Mouse (Mus musculus) splenic B cell, adult 2 months (primary cell): ENCODE data around the gene Faf2.
A peak's percentile ranks its signal among the peaks of the same experiment; 100 is the strongest.
"Not testable (repeated sequence)": the region's sequence is repeated elsewhere in the genome, so short reads cannot be mapped to it uniquely, and the experiment has no call there.

Experiments used
- DNase-seq: peaks from one replicate; pipeline ENCODE4 v3.0.0-alpha.2; 2011; ENCODE audit warnings: low read depth, low spot score
- H3K27me3 ChIP-seq: 2 replicates; pipeline ENCODE4 v1.6.1; 2012; ENCODE audit warnings: mild to moderate bottlenecking, low read length, moderate library complexity, mixed read lengths; ENCODE audit not compliant: control insufficient read depth, poor library complexity, insufficient read depth, severe bottlenecking
- H3K36me3 ChIP-seq: 2 replicates; pipeline ENCODE4 v1.6.1; 2012; ENCODE audit warnings: mild to moderate bottlenecking, low read length, moderate library complexity, mixed read lengths; ENCODE audit not compliant: control insufficient read depth, poor library complexity, insufficient read depth, severe bottlenecking

Faf2 gene

DNA sequence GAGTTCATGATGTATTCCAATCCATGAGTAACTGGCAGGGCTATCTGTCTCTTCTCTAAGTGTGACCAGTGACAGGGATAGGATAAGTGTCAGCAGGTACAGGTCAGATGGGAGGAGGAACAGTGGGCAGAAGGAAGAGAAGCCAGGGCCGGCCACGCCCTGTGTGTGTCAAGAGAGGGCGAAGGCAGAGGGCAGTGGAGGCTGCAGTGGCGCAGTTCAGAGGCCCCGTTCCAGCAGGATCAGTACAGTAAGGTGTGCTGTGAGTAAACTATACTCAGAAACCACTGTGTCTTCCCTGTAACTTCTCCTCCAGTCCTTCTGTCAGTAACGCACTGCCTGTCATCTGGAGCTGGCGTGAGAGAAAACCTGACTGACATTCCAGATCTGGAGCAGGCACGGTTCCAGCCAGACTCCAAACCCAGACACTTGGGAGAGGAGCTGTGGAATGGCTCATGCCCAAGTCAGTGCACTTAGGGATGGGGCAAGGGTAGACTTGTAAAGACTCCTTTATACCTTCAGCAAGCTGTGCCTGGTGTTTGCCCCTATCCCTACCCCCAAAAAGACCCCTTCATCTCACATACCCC, 25.4 kb upstream of the Faf2 start:
- no peak for DNase-seq
- H3K36me3 ChIP-seq, result no peaks in the 10 kb centered on the region

DNA sequence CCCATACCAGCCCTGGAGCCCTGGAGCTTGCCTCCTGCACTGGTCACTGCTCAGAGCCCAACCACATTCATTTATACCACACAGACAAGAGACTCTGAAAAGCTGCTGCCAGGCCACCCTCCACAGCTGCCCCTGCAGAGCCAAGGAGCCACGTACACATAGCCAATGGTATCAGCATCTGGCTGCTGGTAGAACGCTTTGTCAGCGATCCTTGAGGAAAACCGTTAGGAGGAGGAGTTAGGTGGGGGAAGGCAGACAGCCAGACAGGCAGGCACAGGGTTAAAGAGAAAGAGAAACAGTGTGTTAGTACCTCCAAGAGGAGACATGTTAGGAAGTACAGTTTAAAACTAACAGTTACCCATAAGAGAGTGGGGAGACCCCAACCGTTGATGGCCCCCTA, 24.7 kb upstream of the Faf2 start:
- Histone ChIP-seq H3K27me3 (no peaks in the 10 kb centered on the region), H3K36me3 (no peaks in the 10 kb centered on the region)
- DNase-seq, result no peak

More for the DNA sequence above, 25.4 kb upstream of the Faf2 start:
- no peaks in the 10 kb centered on the region for H3K27me3 ChIP-seq

DNA sequence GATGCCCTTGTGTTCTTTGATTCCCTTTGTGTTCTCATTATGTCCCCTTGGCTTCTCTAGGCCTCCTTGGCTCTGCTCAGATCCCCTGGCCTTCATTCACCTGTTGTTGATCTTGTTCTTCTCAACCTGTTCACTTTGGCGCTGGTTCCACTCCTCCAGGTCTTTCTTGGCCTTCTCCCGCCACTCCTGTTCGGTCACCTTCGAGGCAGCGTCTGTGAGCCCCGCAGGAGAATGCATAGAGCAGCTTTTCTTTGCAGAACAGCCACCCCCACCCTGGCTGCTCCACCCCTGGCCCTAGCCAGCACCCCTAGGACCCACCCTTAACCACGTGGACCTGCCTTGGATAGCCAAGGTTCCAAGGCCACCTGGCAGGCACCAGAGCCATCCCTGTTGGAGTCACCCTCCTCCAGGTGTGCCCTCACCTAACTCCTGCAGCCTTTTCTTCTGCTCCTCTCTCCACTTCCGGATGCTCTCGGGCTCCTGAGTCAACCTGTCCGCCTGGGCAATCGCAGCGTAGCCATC, 22.9 kb upstream of the Faf2 start:
- no peaks in the 10 kb centered on the region for H3K27me3 ChIP-seq
- no peaks in the 10 kb centered on the region for H3K36me3 ChIP-seq
- DNase-seq, result no peak

- H3K27me3 ChIP-seq, result no peaks in the 10 kb centered on the region
- no peak for DNase-seq
Measured at GRCm38 (mm10) chr13:54602639-54603111, 18.9 kb upstream of the Faf2 start.

DNA sequence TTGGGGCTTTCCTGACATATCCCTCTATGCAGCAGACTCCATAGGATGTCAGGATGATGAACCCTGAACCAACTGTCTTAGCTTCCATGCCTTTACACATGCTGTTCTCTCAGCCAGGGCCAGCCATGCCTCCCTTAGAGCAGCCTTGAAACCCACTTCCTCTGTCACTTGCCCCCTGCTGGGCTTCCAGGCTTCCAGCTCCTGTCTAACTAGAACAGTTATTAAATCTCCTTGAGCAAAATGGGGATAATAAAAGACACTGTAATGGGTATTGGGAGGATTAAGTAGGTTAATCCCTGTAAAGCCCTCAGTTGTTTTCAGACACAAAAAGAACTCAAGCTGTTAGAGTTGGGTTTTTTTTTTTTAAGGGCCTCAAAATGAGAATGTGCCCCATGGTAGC, 18.1 kb upstream of the Faf2 start:
- no peak for DNase-seq
- Histone ChIP-seq H3K36me3 (no peaks in the 10 kb centered on the region), H3K27me3 (no peaks in the 10 kb centered on the region)

More at GRCm38 (mm10) chr13:54602639-54603111, 18.9 kb upstream of the Faf2 start:
- H3K36me3 ChIP-seq, result no peaks in the 10 kb centered on the region

DNA sequence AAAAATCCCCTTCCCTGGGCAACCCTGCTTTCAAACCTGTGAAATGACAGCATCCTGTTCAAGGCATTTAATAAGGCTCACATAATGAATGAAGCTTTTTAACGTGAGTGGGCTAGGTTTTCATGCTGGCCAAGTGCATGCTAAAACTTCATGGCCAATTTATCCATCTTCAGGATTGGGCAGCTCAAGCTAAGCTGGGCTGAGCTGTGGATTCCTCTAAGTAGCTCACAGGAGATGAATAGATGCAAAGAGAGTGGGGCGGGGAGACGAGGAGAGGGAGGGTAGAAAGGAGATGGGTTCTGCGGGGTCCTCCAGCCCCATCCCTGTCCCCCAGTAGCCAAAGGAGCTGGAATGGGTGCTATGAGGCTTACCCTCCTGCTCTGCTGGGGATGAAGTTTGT, 17.4 kb upstream of the Faf2 start:
- DNase-seq, result no peak
- H3K36me3 ChIP-seq, result no peaks in the 10 kb centered on the region
- H3K27me3 ChIP-seq, result no peaks in the 10 kb centered on the region

GRCm38 (mm10) chr13:54605426-54605825, 16.2 kb upstream of the Faf2 start:
- H3K27me3 ChIP-seq, result no peaks in the 10 kb centered on the region
- H3K36me3 ChIP-seq, result no peaks in the 10 kb centered on the region
- DNase-seq, result no peak

DNA sequence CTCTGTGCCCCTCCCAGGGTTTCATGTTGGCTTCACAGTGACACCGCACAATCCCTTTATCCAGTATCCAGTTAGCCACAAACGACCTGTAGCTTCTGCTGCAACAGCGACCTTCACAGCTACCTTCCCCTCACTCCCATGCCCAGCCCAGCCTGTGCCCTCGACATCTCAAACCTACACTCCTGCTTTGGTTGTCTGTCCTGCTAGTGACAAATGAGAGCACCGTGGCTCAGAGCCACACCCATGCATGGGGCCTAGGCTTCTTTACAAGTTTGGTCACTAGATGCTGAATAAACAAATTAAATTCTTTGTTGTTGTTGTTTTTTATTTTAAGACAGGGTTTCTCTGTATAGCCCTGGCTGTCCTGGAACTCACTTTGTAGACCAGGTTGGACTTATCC, 14.4 kb upstream of the Faf2 start:
- no peaks in the 10 kb centered on the region for H3K27me3 ChIP-seq
- no peak for DNase-seq
- no peaks in the 10 kb centered on the region for H3K36me3 ChIP-seq

GRCm38 (mm10) chr13:54608002-54608401, 13.6 kb upstream of the Faf2 start:
- H3K27me3 ChIP-seq, result no peaks in the 10 kb centered on the region
- DNase-seq, result no peak
- H3K36me3 ChIP-seq, result no peaks in the 10 kb centered on the region

- DNase-seq, result no peak
- no peaks in the 10 kb centered on the region for H3K27me3 ChIP-seq
- H3K36me3 ChIP-seq, result no peaks in the 10 kb centered on the region
Measured at GRCm38 (mm10) chr13:54608666-54609065, 12.9 kb upstream of the Faf2 start.

- DNase-seq, result no peak
- Histone ChIP-seq H3K36me3 (no peaks in the 10 kb centered on the region), H3K27me3 (no peaks in the 10 kb centered on the region)
Measured at GRCm38 (mm10) chr13:54609301-54609700, 12.3 kb upstream of the Faf2 start.

DNA sequence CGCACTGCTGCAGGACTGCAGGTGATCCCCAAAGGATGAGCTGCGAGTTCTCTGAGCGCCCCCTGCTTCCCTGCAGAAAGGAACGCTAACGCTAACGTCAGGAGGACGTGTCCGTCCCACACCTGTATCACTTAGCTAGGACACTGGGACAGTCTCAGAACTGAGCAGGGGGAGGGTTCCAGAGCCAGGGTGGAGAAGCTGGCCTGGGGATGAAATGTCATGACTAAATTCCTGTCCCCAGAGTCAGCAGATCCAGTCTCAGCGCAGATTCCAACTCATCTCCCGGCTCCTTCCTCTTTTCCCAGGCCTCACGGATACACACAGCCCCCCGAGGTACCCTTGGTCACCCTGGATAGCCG, 11.0 kb upstream of the Faf2 start:
- no peak for DNase-seq
- Histone ChIP-seq H3K27me3 (no peaks in the 10 kb centered on the region), H3K36me3 (no peaks in the 10 kb centered on the region)

- peak; percentile 73 for DNase-seq
- no peaks in the 10 kb centered on the region for H3K36me3 ChIP-seq
- no peaks in the 10 kb centered on the region for H3K27me3 ChIP-seq
Measured at GRCm38 (mm10) chr13:54610972-54611754, 10.4 kb upstream of the Faf2 start, which contains the start of gene Cltb. Cltb (minus strand) TSS chr13:54611344.

DNA sequence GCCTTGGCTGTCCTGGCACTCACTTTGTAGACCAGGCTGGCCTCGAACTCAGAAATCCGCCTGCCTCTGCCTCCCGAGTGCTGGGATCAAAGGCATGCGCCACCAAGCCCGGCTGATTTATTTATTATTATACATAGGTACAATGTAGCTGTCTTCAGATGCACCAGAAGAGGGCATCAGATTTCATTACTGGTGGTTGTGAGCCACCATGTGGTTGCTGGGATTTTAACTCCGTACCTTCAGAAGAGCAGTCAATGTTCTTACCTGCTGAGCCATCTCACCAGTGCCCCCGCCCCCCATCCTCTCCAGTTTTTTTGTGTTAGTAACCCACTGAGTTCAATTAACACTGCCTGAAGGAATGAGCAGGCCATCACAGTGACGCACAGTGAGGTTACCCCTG, 8.4 kb upstream of the Faf2 start:
- not testable (repeated sequence) for H3K36me3 ChIP-seq, H3K27me3 ChIP-seq
- peak; percentile 34 for DNase-seq

- Histone ChIP-seq H3K36me3 (no peaks in the 10 kb centered on the region), H3K27me3 (no peaks in the 10 kb centered on the region)
- DNase-seq, result no peak
Measured at GRCm38 (mm10) chr13:54616307-54616706, 5.3 kb upstream of the Faf2 start.
